Mouse (Mus musculus) left cerebral cortex, postnatal 14 days (tissue): ENCODE results near the gene Dguok. TPM values are rescaled to one million over a fixed set of nuclear protein-coding genes. Genes with fewer than 3 reads are reported as not detected.

Source experiments
- DNase-seq, 2 experiments: peaks; one replicate each; pipeline ENCODE4 v3.0.0; 2021 to 2022; ENCODE audit warnings: low spot score in 2 of 2, mixed read lengths in 1 of 2
- intact Hi-C: fragments of 180-260 bp; cut with DNase I; formaldehyde crosslinking; loops from one replicate; pipeline ENCODE4 v1.15.1; 2025
- total RNA-seq, 2 experiments: library from RNA; stranded (reverse); gene quantifications; 2 replicates each; pipeline ENCODE4 v1.2.3; 2021

The Dguok gene
- total RNA-seq, 2 experiments from 2014 or later, result 21.8 to 22.9 TPM

DNA sequence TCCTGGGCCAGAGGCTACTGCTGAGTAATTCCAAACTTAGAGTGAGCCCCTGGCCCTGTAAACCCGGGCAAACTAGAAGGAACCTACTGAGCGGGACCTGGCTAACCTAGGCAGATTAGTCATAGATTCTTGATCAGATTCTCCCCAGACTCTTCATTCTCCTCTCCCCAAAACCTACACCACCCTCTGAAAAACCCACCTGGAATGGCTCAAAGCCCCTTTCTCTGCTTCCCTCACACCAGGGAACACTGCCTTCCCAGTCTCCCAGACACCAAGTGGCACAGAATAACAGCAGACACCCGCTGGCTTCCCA is 66.6 kb downstream of the Dguok start:
- no peak for DNase-seq
- intact Hi-C loops, result loop anchor here (5.0 kb wide), 1 partner anchor 67 kb away; the partner anchor contains the start of gene Dguok

DNA sequence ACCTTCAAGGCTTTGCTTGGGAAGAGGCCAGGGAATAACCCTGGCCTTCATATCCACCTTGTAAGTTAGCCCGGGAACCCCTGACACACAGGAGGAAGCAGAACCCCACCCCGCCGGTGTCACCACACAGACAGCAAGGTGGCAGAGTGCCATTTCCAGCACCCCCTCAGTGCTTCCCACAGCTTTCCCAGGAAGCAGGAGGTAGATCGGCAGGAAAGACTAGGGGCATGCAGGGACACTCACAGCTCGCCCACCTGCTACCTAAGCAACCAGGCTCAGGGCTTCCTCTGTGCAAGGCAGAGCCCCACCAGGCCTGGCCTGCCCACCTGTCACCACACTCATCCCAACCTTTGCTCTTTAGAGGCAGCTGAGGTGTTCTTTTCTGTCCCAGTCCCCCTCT is 67.0 kb downstream of the Dguok start:
- intact Hi-C loops, result loop anchor here (5.0 kb wide), 1 partner anchor 68 kb away; the partner anchor contains the start of gene Dguok

DNA sequence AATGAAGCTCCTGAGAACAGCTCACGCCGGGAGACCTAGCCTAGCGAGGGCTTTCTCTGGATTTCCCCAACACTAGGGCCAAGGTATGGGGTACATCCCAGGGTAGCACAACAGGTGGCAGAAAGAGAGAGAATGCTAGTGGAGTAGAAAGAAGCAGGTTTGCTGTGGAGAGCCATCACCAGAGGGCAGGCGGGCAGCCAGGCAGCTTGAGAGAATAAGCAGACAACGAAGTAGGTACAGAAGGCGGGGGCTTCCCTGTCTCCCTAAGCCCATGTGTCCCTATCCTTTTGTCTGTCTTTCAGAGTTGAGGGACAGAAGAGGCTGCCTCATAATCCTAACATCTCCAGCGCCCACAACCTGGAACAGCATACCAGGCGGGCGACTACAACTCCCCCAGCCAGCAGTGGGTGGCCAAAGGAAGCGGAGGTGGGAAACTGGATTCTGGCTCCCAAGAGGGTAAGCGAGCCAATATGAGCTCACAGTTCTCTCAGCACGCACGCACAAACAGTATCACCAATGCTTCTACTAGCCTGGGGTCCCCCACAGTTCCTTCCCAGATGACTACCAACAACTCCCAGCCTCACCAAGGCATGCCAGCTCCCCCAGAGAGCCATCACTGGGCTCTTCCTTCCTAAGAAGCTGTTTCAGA is 67.5 kb downstream of the Dguok start:
- intact Hi-C loops, result no loop called here
- peak; percentile 44 to 51 for DNase-seq

More for the DNA sequence above, 67.0 kb downstream of the Dguok start:
- DNase-seq, result peak; percentile 55 to 69

DNA sequence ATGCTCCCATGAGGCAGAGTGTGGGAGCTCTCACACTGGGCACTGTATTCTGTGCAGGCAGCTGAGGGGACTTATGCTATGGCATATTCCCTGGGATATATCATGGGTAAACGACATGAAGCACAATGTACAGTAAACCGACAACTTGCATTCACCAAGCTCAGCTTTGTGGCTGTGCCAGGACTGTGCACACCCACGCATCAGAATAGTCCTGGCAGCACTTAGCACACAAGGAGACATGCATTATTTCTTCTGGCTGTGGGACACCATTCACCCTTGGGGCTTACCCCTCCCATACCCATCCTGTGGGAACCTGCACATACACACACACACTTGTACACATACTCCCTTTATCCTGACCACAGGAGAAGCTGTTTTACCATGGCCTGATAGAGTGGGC is 68.2 kb downstream of the Dguok start:
- peak in 1 of 2 experiments; percentile 37 for DNase-seq
- intact Hi-C loops, result no loop called here

DNA sequence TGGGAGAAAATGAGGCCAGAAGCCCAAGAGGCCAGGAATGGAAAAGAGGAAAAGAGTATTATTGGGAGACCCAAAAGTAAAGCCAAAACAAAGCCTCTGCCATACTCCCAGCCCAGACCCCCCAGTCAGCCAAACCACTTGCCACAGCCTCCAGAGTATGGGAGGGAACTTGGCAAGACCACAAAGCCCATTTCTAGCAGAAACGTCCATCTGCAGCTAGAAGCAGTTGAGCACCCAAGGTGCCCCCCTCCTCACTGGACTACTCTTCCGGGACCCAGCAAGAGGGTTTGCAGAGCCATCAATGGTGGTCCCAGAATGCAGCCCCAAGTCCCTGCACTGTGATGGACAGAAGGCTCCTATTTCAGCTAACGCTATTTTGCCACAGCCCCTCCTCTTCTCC is 69.0 kb downstream of the Dguok start:
- DNase-seq, result no peak
- intact Hi-C loops, result no loop called here

DNA sequence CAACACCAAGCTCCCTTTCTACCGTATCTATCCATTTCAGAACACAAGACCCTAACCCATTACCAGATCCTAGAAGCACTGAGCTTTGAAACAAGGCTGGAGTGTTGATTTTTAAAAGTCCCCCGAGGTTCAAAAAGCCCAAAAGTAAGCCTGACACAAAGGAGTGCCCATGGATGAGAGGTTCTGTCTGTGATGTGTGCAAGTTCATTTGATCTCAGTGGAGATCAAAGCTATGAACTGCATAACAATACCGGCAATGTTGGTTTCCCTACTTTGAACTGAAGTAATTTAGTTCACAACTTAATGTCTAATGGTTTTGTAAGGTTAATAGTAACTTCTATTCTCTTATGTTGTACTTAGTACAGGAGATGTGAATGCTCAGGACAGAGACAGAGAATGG is 69.5 kb downstream of the Dguok start:
- intact Hi-C loops, result no loop called here

DNA sequence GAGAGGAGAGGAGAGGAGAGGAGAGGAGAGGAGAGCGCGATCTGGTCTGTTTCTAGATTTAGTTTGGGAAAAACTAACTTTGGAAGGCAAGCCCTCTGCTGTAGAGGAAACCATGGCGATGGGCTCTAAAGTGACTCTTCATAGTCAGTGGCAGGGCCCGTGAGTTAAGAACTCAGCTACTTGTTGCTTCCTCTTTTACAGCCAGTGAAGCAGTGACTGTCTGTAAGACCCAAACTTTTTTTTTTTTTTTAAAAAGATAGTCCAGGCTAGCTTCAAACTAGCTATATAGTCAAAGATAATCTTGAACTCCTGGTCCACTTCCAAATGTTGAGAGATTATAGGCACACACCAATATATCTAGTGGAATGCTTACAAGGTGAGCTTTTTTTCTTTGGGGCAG is 70.2 kb downstream of the Dguok start:
- intact Hi-C loops, result no loop called here
- DNase-seq, result no peak

More for the DNA sequence above, 69.5 kb downstream of the Dguok start:
- DNase-seq, result no peak

DNA sequence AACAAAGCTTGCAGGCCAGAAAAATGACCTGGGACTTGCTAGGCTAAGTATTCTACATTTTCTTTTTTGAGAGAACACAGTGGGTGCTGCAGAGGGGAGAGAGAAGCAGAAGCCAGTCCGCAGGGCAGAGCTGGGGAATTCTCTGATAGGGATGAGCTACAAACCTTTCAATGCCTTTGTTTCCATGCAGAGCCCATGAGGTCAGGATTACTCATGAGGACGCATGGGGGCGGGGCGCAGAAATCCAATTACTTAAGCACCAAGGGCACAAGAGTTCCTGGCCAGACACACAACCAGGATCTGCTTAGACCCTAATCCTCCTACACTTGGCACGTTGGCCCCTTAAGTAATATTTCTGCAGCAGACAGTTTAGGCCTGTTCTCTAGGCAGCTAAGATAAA is 71.6 kb downstream of the Dguok start:
- no peak for DNase-seq
- intact Hi-C loops, result no loop called here

DNA sequence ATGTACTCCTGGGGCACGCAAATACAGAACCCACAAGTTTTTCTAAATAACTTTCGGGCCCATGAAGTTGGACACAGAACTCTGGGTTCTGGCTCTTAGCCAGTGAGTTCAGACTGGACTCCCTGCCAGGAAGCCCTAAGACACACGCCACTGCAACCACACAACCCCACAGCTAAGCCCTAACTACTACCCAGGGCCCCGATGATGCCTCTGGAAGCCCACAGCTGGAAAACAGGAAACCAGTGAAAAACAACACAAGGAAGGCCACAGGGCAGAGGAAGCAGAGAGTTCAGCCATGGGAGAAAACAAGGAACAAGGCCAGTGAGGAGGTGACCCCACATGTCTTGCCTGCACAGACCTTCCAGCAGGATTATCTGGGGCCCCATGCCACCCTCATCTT is 73.2 kb downstream of the Dguok start:
- intact Hi-C loops, result no loop called here
- DNase-seq, result no peak

DNA sequence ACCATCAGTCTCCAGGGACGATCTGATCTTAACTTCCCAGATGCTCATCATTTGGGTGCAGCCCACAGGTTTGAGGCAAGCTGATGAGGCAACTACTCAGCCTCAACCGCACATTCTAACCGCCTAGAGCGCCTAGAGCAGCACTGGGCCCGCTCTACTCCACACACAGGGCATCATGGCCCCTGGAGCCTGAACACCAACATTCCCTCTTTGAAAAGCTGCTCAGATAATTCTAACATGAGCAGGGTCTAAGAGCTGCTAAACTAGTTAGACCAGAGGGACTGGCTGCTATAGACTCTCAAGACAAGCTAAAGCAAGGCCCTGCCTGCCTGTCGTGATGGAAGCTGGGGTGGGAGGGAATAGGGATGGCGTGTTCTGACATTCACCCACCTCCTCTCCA is 73.8 kb downstream of the Dguok start:
- intact Hi-C loops, result no loop called here

More for the DNA sequence above, 73.8 kb downstream of the Dguok start:
- DNase-seq, result no peak

Other genes starting within 250 kb of the Dguok start
- 1 to 10 TPM; 6.2 to 6.6 TPM for gene Mthfd2, start 181.1 kb downstream of the Dguok start, total RNA-seq
- gene Mob1a, start 181.0 kb downstream of the Dguok start, total RNA-seq, result 10 to 100 TPM; 22.0 to 22.4 TPM
- gene Bola3, start 157.8 kb downstream of the Dguok start, total RNA-seq, result 10 to 100 TPM; 41.2 to 45.5 TPM
- 100 to 1,000 TPM; 106 to 114 TPM for gene Tet3, start 47.9 kb downstream of the Dguok start, total RNA-seq
- gene Actg2, start 29.3 kb upstream of the Dguok start, total RNA-seq, result under 1 TPM; 0.66 to 0.88 TPM
- 10 to 100 TPM; 34.0 to 35.3 TPM for gene Stambp, start 65.8 kb upstream of the Dguok start, total RNA-seq
- not detected for gene Clec4f, start 149.2 kb upstream of the Dguok start, total RNA-seq
- not detected for gene Cd207, start 170.9 kb upstream of the Dguok start, total RNA-seq
- not detected for gene Vax2, start 204.3 kb upstream of the Dguok start, total RNA-seq
- not detected for gene Atp6v1b1, start 236.0 kb upstream of the Dguok start, total RNA-seq